Mouse (Mus musculus): ENCODE measurements around the gene Klhl41. TPM values are rescaled to one million over a fixed set of nuclear protein-coding genes. Genes with fewer than 3 reads are reported as not detected.
"Not testable (repeated sequence)": the region's sequence is repeated elsewhere in the genome, so short reads cannot be mapped to it uniquely, and the experiment has no call there.

Klhl41 gene
- 0.58 and 1.2 TPM in 2 replicates for polyA plus RNA-seq (2015; fragmentation: Nextera tagmentation; extraction: Ambion mirVana)

DNA sequence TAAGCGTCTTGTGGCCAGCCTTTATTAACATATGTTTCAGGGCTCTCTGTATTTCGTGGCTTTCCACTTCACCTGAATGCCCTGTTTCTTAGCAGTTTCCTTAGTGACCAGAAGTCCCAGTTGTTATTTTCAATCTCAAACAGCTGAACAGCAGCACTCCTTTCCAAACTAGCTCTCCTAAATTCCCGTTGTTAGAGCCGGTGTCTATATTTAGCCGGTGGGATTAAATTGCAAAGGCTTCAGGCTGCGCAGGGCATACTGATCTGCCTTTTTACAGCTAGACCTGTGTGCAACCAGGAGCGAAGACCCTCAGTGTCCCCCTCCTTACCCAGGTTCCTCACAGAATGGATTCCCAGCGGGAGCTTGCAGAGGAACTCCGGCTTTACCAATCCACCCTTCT is at the start of gene Klhl41:
Gene Klhl41, plus strand, starts transcription at position 268 of the 400 bp plus-strand sequence.
- H3K36me3 ChIP-seq (ENCODE audit: control insufficient read depth, insufficient read depth) = no peaks in the 10 kb centered on the region
- no peak within 1 kb of the TSS for H3K4me2 ChIP-seq (ENCODE audit: low read depth, low read length)
- H3K4me1 ChIP-seq (ENCODE audit: control insufficient read depth, low read depth, low read length) = no peaks in the 10 kb centered on the region
- ATAC-seq (ENCODE audit: low read depth) = no peak
- no peaks in the 10 kb centered on the region for H3K9me3 ChIP-seq (replicated peaks; ENCODE audit: control insufficient read depth, low read length)
- H3K27me3 ChIP-seq (ENCODE audit: control insufficient read depth, insufficient read depth, low read depth, low read length) = no peaks in the 10 kb centered on the region
- no peak within 1 kb of the TSS for H3K4me3 ChIP-seq (ENCODE audit: low read depth, low read length)
- no peak within 1 kb of the TSS for H3K9ac ChIP-seq (ENCODE audit: low read depth, low read length)
- no peak within 1 kb of the TSS for H3K27ac ChIP-seq (ENCODE audit: low read length)
- WGBS (ENCODE audit: insufficient replicate concordance) = 72% methylated on average over 9 of the region's 9 CpGs

DNA sequence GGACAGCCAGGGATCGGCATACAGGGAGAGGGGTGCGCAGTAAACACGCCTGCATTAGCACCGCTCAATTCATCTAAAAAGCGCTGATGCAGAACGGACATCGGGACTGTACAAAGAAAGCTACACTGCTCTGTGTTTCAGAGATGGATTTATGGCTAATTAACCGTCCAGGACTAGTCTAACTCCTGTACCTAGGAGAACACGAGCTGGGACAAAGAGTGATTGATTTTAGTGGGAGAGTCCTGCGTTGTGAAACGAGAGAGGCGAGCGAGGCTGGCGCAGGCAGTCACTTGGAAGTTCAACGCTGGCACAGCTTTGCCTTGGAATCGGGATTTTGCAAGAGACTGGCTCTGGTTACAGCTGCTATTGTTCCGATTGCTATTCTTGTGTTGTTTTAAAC is 40.7 kb upstream of the Klhl41 start:
- no peaks in the 10 kb centered on the region for H3K36me3 ChIP-seq (ENCODE audit: control insufficient read depth, insufficient read depth)
- no peak overlapping the region for H3K27ac ChIP-seq (ENCODE audit: low read length)
- H3K4me1 ChIP-seq (ENCODE audit: control insufficient read depth, low read depth, low read length) = no peaks in the 10 kb centered on the region
- 0 out of 2 replicates have a peak, but pooled peaks cover 3% of the 10 kb centered on the region for H3K27me3 ChIP-seq (ENCODE audit: control insufficient read depth, insufficient read depth, low read depth, low read length)
- no peak for ATAC-seq (ENCODE audit: low read depth)
- no peak overlapping the region for H3K9ac ChIP-seq (ENCODE audit: low read depth, low read length)
- H3K9me3 ChIP-seq (replicated peaks; ENCODE audit: control insufficient read depth, low read length) = no peaks in the 10 kb centered on the region
- H3K4me2 ChIP-seq (ENCODE audit: low read depth, low read length) = no peak overlapping the region
- 72% methylated on average over 17 of the region's 17 CpGs for WGBS (ENCODE audit: insufficient replicate concordance)
- no peak overlapping the region for H3K4me3 ChIP-seq (ENCODE audit: low read depth, low read length)

DNA sequence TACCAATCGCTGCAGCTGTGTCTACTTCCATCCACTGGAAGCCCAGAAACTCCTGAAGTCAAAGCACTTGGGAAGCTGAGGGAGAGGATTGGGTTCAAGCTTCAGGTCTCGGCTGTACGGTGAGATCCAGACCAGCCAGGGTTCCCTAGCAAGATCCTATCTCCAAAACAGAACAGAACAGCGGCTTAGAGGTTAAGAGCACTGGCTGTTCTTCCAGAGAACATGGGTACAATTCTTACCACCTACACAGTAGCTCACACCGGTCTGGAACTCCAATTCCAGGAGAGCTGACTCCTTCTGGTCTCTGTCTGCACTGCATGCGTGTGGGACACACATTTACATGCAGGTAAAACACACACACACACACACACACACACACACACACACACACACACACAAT is 40.0 kb upstream of the Klhl41 start:
- Histone ChIP-seq H3K27ac (ENCODE audit: low read length) (no peak overlapping the region), H3K4me2 (ENCODE audit: low read depth, low read length) (no peak overlapping the region), H3K36me3 (ENCODE audit: control insufficient read depth, insufficient read depth) (no peaks in the 10 kb centered on the region), H3K4me3 (ENCODE audit: low read depth, low read length) (no peak overlapping the region), H3K4me1 (ENCODE audit: control insufficient read depth, low read depth, low read length) (no peaks in the 10 kb centered on the region), H3K9ac (ENCODE audit: low read depth, low read length) (no peak overlapping the region), H3K9me3 (replicated peaks; ENCODE audit: control insufficient read depth, low read length) (no peaks in the 10 kb centered on the region), H3K27me3 (ENCODE audit: control insufficient read depth, insufficient read depth, low read depth, low read length) (0 out of 2 replicates have a peak, but pooled peaks cover 5% of the 10 kb centered on the region)
- ATAC-seq (ENCODE audit: low read depth) = no peak
- 69% methylated on average over 6 of the region's 6 CpGs for WGBS (ENCODE audit: insufficient replicate concordance)

DNA sequence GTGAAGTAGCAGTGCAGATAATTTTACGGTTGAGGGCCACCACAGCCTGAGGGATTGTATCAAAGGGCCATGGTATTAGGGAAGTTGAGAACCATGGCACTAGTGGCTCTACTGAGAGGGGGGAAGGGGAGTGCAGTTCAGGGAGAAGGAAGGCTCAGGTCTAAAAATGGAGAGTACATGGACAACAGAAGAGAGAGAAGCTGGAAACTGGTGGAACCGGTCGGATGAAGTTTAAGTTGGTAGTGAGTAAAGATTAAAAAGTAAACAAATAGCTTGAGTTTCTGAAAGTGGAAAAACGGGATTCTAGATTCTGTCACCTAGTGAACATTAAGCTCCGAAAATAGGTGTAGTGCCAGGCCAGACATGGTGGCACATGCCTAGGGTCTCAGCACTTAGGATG is 39.1 kb upstream of the Klhl41 start:
- Histone ChIP-seq H3K4me3 (ENCODE audit: low read depth, low read length) (no peak overlapping the region), H3K27me3 (ENCODE audit: control insufficient read depth, insufficient read depth, low read depth, low read length) (0 out of 2 replicates have a peak, but pooled peaks cover 5% of the 10 kb centered on the region)
- no peak for ATAC-seq (ENCODE audit: low read depth)

DNA sequence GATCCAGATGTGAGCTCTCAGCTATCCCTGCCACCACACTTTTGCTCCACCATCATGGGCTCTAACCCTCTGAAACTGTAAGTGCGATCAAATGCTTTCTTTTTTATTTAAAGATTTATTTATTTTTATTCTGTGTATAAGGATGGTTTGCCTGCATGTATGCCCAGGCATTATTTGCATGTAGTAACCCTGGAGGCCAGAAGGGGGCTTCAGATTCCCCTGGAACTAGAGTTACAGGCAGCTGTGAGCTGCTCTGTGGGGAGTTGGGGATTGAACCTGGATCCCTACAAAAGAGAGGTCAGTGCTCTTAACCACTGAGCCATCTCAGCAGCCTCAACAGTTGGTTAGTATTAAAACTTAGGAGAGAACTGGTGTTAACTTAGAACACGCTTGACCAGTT is 38.5 kb upstream of the Klhl41 start:
- no peak for ATAC-seq (ENCODE audit: low read depth)
- no peak overlapping the region for H3K4me3 ChIP-seq (ENCODE audit: low read depth, low read length)
- 56% methylated on average over 2 of the region's 2 CpGs for WGBS (ENCODE audit: insufficient replicate concordance)
- no peak overlapping the region for H3K4me2 ChIP-seq (ENCODE audit: low read depth, low read length)
- H3K27ac ChIP-seq (ENCODE audit: low read length) = no peak overlapping the region
- H3K36me3 ChIP-seq (ENCODE audit: control insufficient read depth, insufficient read depth) = no peaks in the 10 kb centered on the region
- 0 out of 2 replicates have a peak, but pooled peaks cover 5% of the 10 kb centered on the region for H3K27me3 ChIP-seq (ENCODE audit: control insufficient read depth, insufficient read depth, low read depth, low read length)
- no peaks in the 10 kb centered on the region for H3K9me3 ChIP-seq (replicated peaks; ENCODE audit: control insufficient read depth, low read length)
- no peak overlapping the region for H3K9ac ChIP-seq (ENCODE audit: low read depth, low read length)
- H3K4me1 ChIP-seq (ENCODE audit: control insufficient read depth, low read depth, low read length) = no peaks in the 10 kb centered on the region

More for the DNA sequence above, 39.1 kb upstream of the Klhl41 start:
- Histone ChIP-seq H3K4me2 (ENCODE audit: low read depth, low read length) (no peak overlapping the region), H3K36me3 (ENCODE audit: control insufficient read depth, insufficient read depth) (no peaks in the 10 kb centered on the region), H3K9ac (ENCODE audit: low read depth, low read length) (no peak overlapping the region), H3K4me1 (ENCODE audit: control insufficient read depth, low read depth, low read length) (no peaks in the 10 kb centered on the region), H3K9me3 (replicated peaks; ENCODE audit: control insufficient read depth, low read length) (no peaks in the 10 kb centered on the region), H3K27ac (ENCODE audit: low read length) (no peak overlapping the region)
- WGBS (ENCODE audit: insufficient replicate concordance) = 67% methylated on average over 5 of the region's 5 CpGs

DNA sequence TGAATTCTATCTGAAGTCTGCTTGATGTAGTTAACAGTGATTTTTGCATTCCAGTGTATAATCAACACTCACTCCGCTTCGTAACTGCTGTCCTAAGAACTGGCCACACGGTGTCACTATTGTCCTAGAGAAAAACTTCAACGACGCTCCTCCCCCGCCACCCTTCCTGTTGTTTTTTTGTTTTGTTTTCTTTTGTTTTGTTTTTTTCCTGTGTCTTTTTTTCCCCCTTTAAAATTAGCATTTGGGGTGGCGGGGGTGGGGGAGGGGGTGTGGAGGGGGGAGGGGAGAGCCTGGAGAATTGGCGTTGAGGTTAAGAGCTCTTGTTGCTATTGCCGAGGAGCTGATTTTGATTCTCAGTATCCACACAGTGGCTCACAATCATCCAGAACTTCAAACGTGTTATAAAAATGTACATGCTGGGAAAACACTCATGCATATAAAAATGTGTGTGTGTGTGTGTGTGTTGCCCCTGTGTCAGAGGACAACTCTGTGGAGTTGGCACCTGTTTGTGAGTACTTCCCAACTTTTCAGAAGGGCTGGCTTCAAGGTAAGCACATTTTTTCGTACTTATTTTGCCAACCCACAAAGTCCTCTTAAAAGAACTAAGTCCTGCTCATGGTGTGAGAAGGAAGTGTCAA is 34.7 kb upstream of the Klhl41 start:
- no peaks in the 10 kb centered on the region for H3K36me3 ChIP-seq (ENCODE audit: control insufficient read depth, insufficient read depth)
- peak overlapping the region; percentile 58 for H3K4me3 ChIP-seq (ENCODE audit: low read depth, low read length)
- 0 out of 2 replicates have a peak, but pooled peaks cover 5% of the 10 kb centered on the region for H3K27me3 ChIP-seq (ENCODE audit: control insufficient read depth, insufficient read depth, low read depth, low read length)
- no peaks in the 10 kb centered on the region for H3K9me3 ChIP-seq (replicated peaks; ENCODE audit: control insufficient read depth, low read length)
- WGBS (ENCODE audit: insufficient replicate concordance) = 4% methylated on average over 11 of the region's 11 CpGs
- no peak overlapping the region; the same call in 1 of the 2 replicates for H3K9ac ChIP-seq (ENCODE audit: low read depth, low read length)
- H3K4me2 ChIP-seq (ENCODE audit: low read depth, low read length) = peak overlapping the region; percentile 54
- ATAC-seq (ENCODE audit: low read depth) = peak; percentile 32; the same call in 1 of the 2 replicates
- no peak overlapping the region for H3K27ac ChIP-seq (ENCODE audit: low read length)
- no peaks in the 10 kb centered on the region for H3K4me1 ChIP-seq (ENCODE audit: control insufficient read depth, low read depth, low read length)

DNA sequence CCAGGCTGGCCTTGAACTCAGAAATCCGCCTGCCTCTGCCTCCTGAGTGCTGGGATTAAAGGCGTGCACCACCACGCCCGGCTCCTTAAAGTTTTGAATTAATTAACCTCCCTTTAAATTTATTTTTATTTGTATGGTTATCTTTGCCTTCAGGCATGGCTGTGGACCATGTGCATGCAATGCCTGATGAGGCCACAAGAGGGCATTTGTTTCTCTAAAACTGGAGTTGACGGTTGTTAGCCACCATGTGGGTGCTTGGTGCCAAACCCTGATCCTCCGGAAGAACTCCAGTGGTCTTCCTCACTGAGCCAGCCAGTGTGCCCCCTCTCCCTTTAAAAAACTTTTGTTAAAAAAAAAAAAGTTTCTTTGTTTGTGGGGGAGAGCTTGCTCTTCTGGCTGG is 34.1 kb upstream of the Klhl41 start:
- no peaks in the 10 kb centered on the region for H3K9me3 ChIP-seq (replicated peaks; ENCODE audit: control insufficient read depth, low read length)
- H3K9ac ChIP-seq (ENCODE audit: low read depth, low read length) = no peak overlapping the region
- H3K4me2 ChIP-seq (ENCODE audit: low read depth, low read length) = peak overlapping the region; percentile 54
- 0 out of 2 replicates have a peak, but pooled peaks cover 5% of the 10 kb centered on the region for H3K27me3 ChIP-seq (ENCODE audit: control insufficient read depth, insufficient read depth, low read depth, low read length)
- ATAC-seq (ENCODE audit: low read depth) = no peak
- H3K27ac ChIP-seq (ENCODE audit: low read length) = no peak overlapping the region
- no peaks in the 10 kb centered on the region for H3K36me3 ChIP-seq (ENCODE audit: control insufficient read depth, insufficient read depth)
- H3K4me3 ChIP-seq (ENCODE audit: low read depth, low read length) = no peak overlapping the region
- WGBS (ENCODE audit: insufficient replicate concordance) = 46% methylated on average over 6 of the region's 6 CpGs
- H3K4me1 ChIP-seq (ENCODE audit: control insufficient read depth, low read depth, low read length) = no peaks in the 10 kb centered on the region

DNA sequence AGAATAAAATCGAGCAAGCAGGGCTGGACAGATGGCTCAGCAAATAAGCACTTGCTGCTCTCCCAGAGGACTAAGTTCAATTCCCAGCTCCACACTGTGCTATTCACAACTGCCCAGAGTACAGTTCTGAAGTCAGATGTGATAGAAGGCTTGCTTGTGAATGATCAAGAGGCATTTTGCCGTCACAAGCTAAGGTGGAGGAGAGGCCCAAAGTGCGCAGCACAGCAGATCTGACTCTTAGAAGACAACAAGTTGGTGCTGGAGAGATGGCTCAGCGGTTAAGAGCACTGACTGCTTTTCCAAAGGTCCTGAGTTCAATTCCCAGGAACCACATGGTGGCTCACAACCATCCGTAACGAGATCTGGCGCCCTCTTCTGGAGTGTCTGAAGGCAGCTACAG is 31.9 kb upstream of the Klhl41 start:
- not testable (repeated sequence) for H3K4me1 ChIP-seq (ENCODE audit: control insufficient read depth, low read depth, low read length); H3K4me3 ChIP-seq (ENCODE audit: low read depth, low read length); H3K9me3 ChIP-seq (replicated peaks; ENCODE audit: control insufficient read depth, low read length); H3K27ac ChIP-seq (ENCODE audit: low read length); H3K36me3 ChIP-seq (ENCODE audit: control insufficient read depth, insufficient read depth); H3K4me2 ChIP-seq (ENCODE audit: low read depth, low read length); H3K27me3 ChIP-seq (ENCODE audit: control insufficient read depth, insufficient read depth, low read depth, low read length); H3K9ac ChIP-seq (ENCODE audit: low read depth, low read length); ATAC-seq (ENCODE audit: low read depth)
- 69% methylated on average over 7 of the region's 7 CpGs for WGBS (ENCODE audit: insufficient replicate concordance)

DNA sequence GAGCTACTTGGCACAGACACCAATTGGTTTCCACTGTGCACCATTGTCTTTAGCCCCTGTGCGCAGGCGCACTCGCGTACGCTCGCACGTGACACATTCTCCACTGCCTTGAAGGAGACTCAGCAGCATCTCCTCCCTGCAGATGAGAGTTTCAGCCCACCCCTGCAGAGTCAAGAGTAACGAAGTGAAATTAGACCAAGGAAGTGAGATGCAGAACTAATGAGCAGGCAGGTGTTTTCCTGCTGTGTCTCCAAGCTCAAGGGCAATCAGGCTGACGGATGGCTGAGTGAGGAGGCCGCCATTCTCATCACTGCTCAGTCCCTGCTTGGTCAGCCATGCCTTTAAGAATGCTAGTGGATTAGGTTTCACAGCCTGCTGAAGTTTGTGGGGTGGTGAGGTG is 29.8 kb upstream of the Klhl41 start:
- Histone ChIP-seq H3K4me2 (ENCODE audit: low read depth, low read length) (no peak overlapping the region), H3K4me1 (ENCODE audit: control insufficient read depth, low read depth, low read length) (no peaks in the 10 kb centered on the region), H3K9ac (ENCODE audit: low read depth, low read length) (no peak overlapping the region), H3K27ac (ENCODE audit: low read length) (no peak overlapping the region), H3K9me3 (replicated peaks; ENCODE audit: control insufficient read depth, low read length) (no peaks in the 10 kb centered on the region), H3K27me3 (ENCODE audit: control insufficient read depth, insufficient read depth, low read depth, low read length) (no peaks in the 10 kb centered on the region), H3K4me3 (ENCODE audit: low read depth, low read length) (no peak overlapping the region), H3K36me3 (ENCODE audit: control insufficient read depth, insufficient read depth) (no peaks in the 10 kb centered on the region)
- WGBS (ENCODE audit: insufficient replicate concordance) = 64% methylated on average over 10 of the region's 10 CpGs
- no peak for ATAC-seq (ENCODE audit: low read depth)
